Mouse (Mus musculus) left cerebral cortex, adult 11 months (tissue): ENCODE data around the gene Spata16.

Experiments used
- DNase-seq: peaks from one replicate; pipeline ENCODE4 v3.0.0; 2022; ENCODE audit warnings: low spot score

The Spata16 gene

GRCm38 (mm10) chr3:26832954-26833353 is 195.5 kb downstream of the Spata16 start:
- DNase-seq: no peak

- no peak for DNase-seq
Observed at GRCm38 (mm10) chr3:26834178-26835050, 197.0 kb downstream of the Spata16 start.

GRCm38 (mm10) chr3:26835051-26835755 is 197.8 kb downstream of the Spata16 start:
- no peak for DNase-seq

- peak; percentile 46 for DNase-seq
Observed at GRCm38 (mm10) chr3:26845041-26845440, 207.6 kb downstream of the Spata16 start.

GRCm38 (mm10) chr3:26847935-26848334 is 210.5 kb downstream of the Spata16 start:
- DNase-seq: no peak

- DNase-seq: no peak
Observed at GRCm38 (mm10) chr3:26850207-26850606, 212.8 kb downstream of the Spata16 start.

- DNase-seq: no peak
Observed at GRCm38 (mm10) chr3:26850691-26851563, 213.5 kb downstream of the Spata16 start.

GRCm38 (mm10) chr3:26853557-26853956 is 216.1 kb downstream of the Spata16 start:
- DNase-seq: no peak

- no peak for DNase-seq
Observed at GRCm38 (mm10) chr3:26874706-26875105, 237.3 kb downstream of the Spata16 start.

- DNase-seq: no peak
Observed at GRCm38 (mm10) chr3:26877291-26877690, 239.9 kb downstream of the Spata16 start.

- DNase-seq: no peak
Observed at GRCm38 (mm10) chr3:26916607-26917006, 279.2 kb downstream of the Spata16 start.

- DNase-seq: no peak
Observed at GRCm38 (mm10) chr3:26920986-26921385, 283.6 kb downstream of the Spata16 start.

GRCm38 (mm10) chr3:26921576-26921975 is 284.2 kb downstream of the Spata16 start:
- no peak for DNase-seq

- no peak for DNase-seq
Observed at GRCm38 (mm10) chr3:26923391-26923790, 286.0 kb downstream of the Spata16 start.

GRCm38 (mm10) chr3:26924212-26924611 is 286.8 kb downstream of the Spata16 start:
- no peak for DNase-seq

- no peak for DNase-seq
Observed at GRCm38 (mm10) chr3:26933079-26933478, 295.7 kb downstream of the Spata16 start.

GRCm38 (mm10) chr3:26936897-26937590 is 299.6 kb downstream of the Spata16 start:
- DNase-seq: no peak

- peak; percentile 32 for DNase-seq
Observed at GRCm38 (mm10) chr3:26966776-26967175, 329.4 kb downstream of the Spata16 start.

GRCm38 (mm10) chr3:26968852-26969513 is 331.6 kb downstream of the Spata16 start:
- no peak for DNase-seq

- DNase-seq: no peak
Observed at GRCm38 (mm10) chr3:26970529-26970928, 333.1 kb downstream of the Spata16 start.

- no peak for DNase-seq
Observed at GRCm38 (mm10) chr3:26971276-26971675, 333.9 kb downstream of the Spata16 start.
